Mouse (Mus musculus) erythroblast, embryonic 14.5 days (primary cell): ENCODE results near the gene Rad51b.

Experiments used
- GATA1 ChIP-seq: IDR thresholded peaks from 2 replicates; pipeline ENCODE4 v1.6.1; 2012; ENCODE audit warnings: low read length, inconsistent platforms, mixed read lengths
- TAL1 ChIP-seq: IDR thresholded peaks from 3 replicates; pipeline ENCODE4 v1.6.1; 2012; ENCODE audit warnings: low read length, inconsistent platforms, mixed read lengths

- TF ChIP-seq GATA1 (no peak), TAL1 (no peak)
Measured at GRCm38 (mm10) chr12:79814312-79815091, 517.4 kb downstream of the Rad51b start.
